Mouse (Mus musculus) MN1 (cell line): ENCODE data around the gene Dnmt3b.
"Not testable (repeated sequence)": the region's sequence is repeated elsewhere in the genome, so short reads cannot be mapped to it uniquely, and the experiment has no call there.

ENCODE experiments used
- DNase-seq: peaks from one replicate; pipeline ENCODE4 v3.0.0-alpha.2; 2016; ENCODE audit warnings: low spot score

Dnmt3b gene

GRCm38 (mm10) chr2:153713227-153713626 is 64.0 kb downstream of the Dnmt3b start:
- DNase-seq: peak; percentile 67

GRCm38 (mm10) chr2:153717861-153718260 is 68.6 kb downstream of the Dnmt3b start:
- not testable (repeated sequence) for DNase-seq

- DNase-seq: no peak
Observed at GRCm38 (mm10) chr2:153723098-153723497, 73.8 kb downstream of the Dnmt3b start.

- DNase-seq: no peak
Observed at GRCm38 (mm10) chr2:153724424-153724823, 75.2 kb downstream of the Dnmt3b start.

- no peak for DNase-seq
Observed at GRCm38 (mm10) chr2:153724871-153725270, 75.6 kb downstream of the Dnmt3b start.

GRCm38 (mm10) chr2:153725291-153725690 is 76.0 kb downstream of the Dnmt3b start:
- no peak for DNase-seq

GRCm38 (mm10) chr2:153734033-153734432 is 84.8 kb downstream of the Dnmt3b start:
- no peak for DNase-seq
